Mouse (Mus musculus): ENCODE results near the gene Kank2. TPM values are rescaled to one million over a fixed set of nuclear protein-coding genes. Genes with fewer than 3 reads are reported as not detected.
"Not testable (repeated sequence)": the region's sequence is repeated elsewhere in the genome, so short reads cannot be mapped to it uniquely, and the experiment has no call there.

Kank2 gene
- polyA plus RNA-seq, 1 experiment from 2014 or later, result 18.7 TPM

- Histone ChIP-seq H3K27me3 (ENCODE audit: insufficient read depth, low read length) (no peaks in the 10 kb centered on the region), H3K9me3 (ENCODE audit: low read length) (no peaks in the 10 kb centered on the region), H3K4me1 (ENCODE audit: insufficient read depth, low read length) (peaks cover 47% of the 10 kb centered on the region), H3K9ac (replicated peaks; ENCODE audit: low read length) (peak overlapping the region; percentile 25; the same call in 1 of the 2 replicates), H3K4me3 (ENCODE audit: low read length) (no peak overlapping the region), H3K27ac (ENCODE audit: low read length) (peak overlapping the region; percentile 6; the same call in 1 of the 2 replicates), H3K36me3 (ENCODE audit: insufficient read depth, low read length) (peaks cover 40% of the 10 kb centered on the region), H3K4me2 (replicated peaks; ENCODE audit: low read depth, low read length) (peak overlapping the region; percentile 0; the same call in 1 of the 2 replicates)
- no peak; the same call in 1 of the 2 replicates for ATAC-seq (ENCODE audit: low FRiP score, low TSS enrichment)
- WGBS, result 78% methylated on average over 8 of the region's 8 CpGs
These were observed 6.7 kb downstream of the Kank2 start for GRCm38 (mm10) chr9:21791861-21792260.

GRCm38 (mm10) chr9:21788234-21788633 lies 10.3 kb downstream of the Kank2 start:
- Histone ChIP-seq H3K36me3 (ENCODE audit: insufficient read depth, low read length) (peaks cover 21% of the 10 kb centered on the region), H3K27me3 (ENCODE audit: insufficient read depth, low read length) (no peaks in the 10 kb centered on the region), H3K4me3 (ENCODE audit: low read length) (no peak overlapping the region), H3K9me3 (ENCODE audit: low read length) (no peaks in the 10 kb centered on the region), H3K27ac (ENCODE audit: low read length) (peak overlapping the region; percentile 15; the same call in 1 of the 2 replicates), H3K4me1 (ENCODE audit: insufficient read depth, low read length) (peaks cover 33% of the 10 kb centered on the region), H3K4me2 (replicated peaks; ENCODE audit: low read depth, low read length) (no peak overlapping the region), H3K9ac (replicated peaks; ENCODE audit: low read length) (no peak overlapping the region)
- 61% methylated on average over 9 of the region's 9 CpGs for WGBS
- ATAC-seq (ENCODE audit: low FRiP score, low TSS enrichment), result no peak

GRCm38 (mm10) chr9:21787654-21788053 lies 10.9 kb downstream of the Kank2 start:
- Histone ChIP-seq H3K36me3 (ENCODE audit: insufficient read depth, low read length) (peaks cover 16% of the 10 kb centered on the region), H3K4me3 (ENCODE audit: low read length) (no peak overlapping the region), H3K27ac (ENCODE audit: low read length) (0 out of 2 replicates have a peak overlapping the region, but pooled peaks have one; percentile 40), H3K9me3 (ENCODE audit: low read length) (no peaks in the 10 kb centered on the region), H3K4me1 (ENCODE audit: insufficient read depth, low read length) (peaks cover 27% of the 10 kb centered on the region), H3K9ac (replicated peaks; ENCODE audit: low read length) (no peak overlapping the region), H3K4me2 (replicated peaks; ENCODE audit: low read depth, low read length) (no peak overlapping the region), H3K27me3 (ENCODE audit: insufficient read depth, low read length) (no peaks in the 10 kb centered on the region)
- 58% methylated on average over 5 of the region's 5 CpGs for WGBS
- no peak for ATAC-seq (ENCODE audit: low FRiP score, low TSS enrichment)

GRCm38 (mm10) chr9:21786906-21787305 lies 11.6 kb downstream of the Kank2 start:
- peaks cover 25% of the 10 kb centered on the region for H3K4me1 ChIP-seq (ENCODE audit: insufficient read depth, low read length)
- peak; percentile 60; the same call in 1 of the 2 replicates for ATAC-seq (ENCODE audit: low FRiP score, low TSS enrichment)
- H3K4me2 ChIP-seq (replicated peaks; ENCODE audit: low read depth, low read length), result 0 out of 2 replicates have a peak overlapping the region, but pooled peaks have one; percentile 14
- peaks cover 15% of the 10 kb centered on the region for H3K36me3 ChIP-seq (ENCODE audit: insufficient read depth, low read length)
- no peaks in the 10 kb centered on the region for H3K9me3 ChIP-seq (ENCODE audit: low read length)
- 9% methylated on average over 6 of the region's 6 CpGs for WGBS
- H3K27me3 ChIP-seq (ENCODE audit: insufficient read depth, low read length), result no peaks in the 10 kb centered on the region
- no peak overlapping the region for H3K4me3 ChIP-seq (ENCODE audit: low read length)
- H3K27ac ChIP-seq (ENCODE audit: low read length), result 0 out of 2 replicates have a peak overlapping the region, but pooled peaks have one; percentile 40
- H3K9ac ChIP-seq (replicated peaks; ENCODE audit: low read length), result no peak overlapping the region; the same call in 1 of the 2 replicates

GRCm38 (mm10) chr9:21786309-21786708 lies 12.2 kb downstream of the Kank2 start:
- WGBS, result 90% methylated on average over 1 of the region's 2 CpGs
- H3K9ac ChIP-seq (replicated peaks; ENCODE audit: low read length); H3K9me3 ChIP-seq (ENCODE audit: low read length); H3K27me3 ChIP-seq (ENCODE audit: insufficient read depth, low read length); H3K4me3 ChIP-seq (ENCODE audit: low read length); ATAC-seq (ENCODE audit: low FRiP score, low TSS enrichment); H3K27ac ChIP-seq (ENCODE audit: low read length); H3K4me2 ChIP-seq (replicated peaks; ENCODE audit: low read depth, low read length): not testable (repeated sequence)
- Histone ChIP-seq H3K36me3 (ENCODE audit: insufficient read depth, low read length) (peaks cover 21% of the 10 kb centered on the region), H3K4me1 (ENCODE audit: insufficient read depth, low read length) (peaks cover 19% of the 10 kb centered on the region)

- Histone ChIP-seq H3K27ac (ENCODE audit: low read length) (no peak overlapping the region), H3K36me3 (ENCODE audit: insufficient read depth, low read length) (peaks cover 29% of the 10 kb centered on the region)
- 78% methylated on average over 7 of the region's 7 CpGs for WGBS
These were observed 13.8 kb downstream of the Kank2 start for GRCm38 (mm10) chr9:21784517-21785307.

GRCm38 (mm10) chr9:21781657-21782468 lies 16.7 kb downstream of the Kank2 start:
- 0 out of 2 replicates have a peak, but pooled peaks cover 2% of the 10 kb centered on the region for H3K9me3 ChIP-seq (ENCODE audit: low read length)
- H3K27ac ChIP-seq (ENCODE audit: low read length), result no peak overlapping the region
- peak; percentile 63; the same call in 1 of the 2 replicates for ATAC-seq (ENCODE audit: low FRiP score, low TSS enrichment)
- H3K4me2 ChIP-seq (replicated peaks; ENCODE audit: low read depth, low read length), result no peak overlapping the region
- H3K4me1 ChIP-seq (ENCODE audit: insufficient read depth, low read length), result 0 out of 2 replicates have a peak, but pooled peaks cover 6% of the 10 kb centered on the region
- H3K36me3 ChIP-seq (ENCODE audit: insufficient read depth, low read length), result peaks cover 49% of the 10 kb centered on the region
- H3K27me3 ChIP-seq (ENCODE audit: insufficient read depth, low read length), result no peaks in the 10 kb centered on the region
- 62% methylated on average over 15 of the region's 15 CpGs for WGBS
- no peak overlapping the region for H3K9ac ChIP-seq (replicated peaks; ENCODE audit: low read length)
- H3K4me3 ChIP-seq (ENCODE audit: low read length), result no peak overlapping the region

More at GRCm38 (mm10) chr9:21784517-21785307, 13.8 kb downstream of the Kank2 start:
- no peak for ATAC-seq (ENCODE audit: low FRiP score, low TSS enrichment)
- H3K4me1 ChIP-seq (ENCODE audit: insufficient read depth, low read length), result peaks cover 19% of the 10 kb centered on the region
- no peaks in the 10 kb centered on the region for H3K27me3 ChIP-seq (ENCODE audit: insufficient read depth, low read length)
- H3K9me3 ChIP-seq (ENCODE audit: low read length), result no peaks in the 10 kb centered on the region
- no peak overlapping the region for H3K4me2 ChIP-seq (replicated peaks; ENCODE audit: low read depth, low read length)
- H3K4me3 ChIP-seq (ENCODE audit: low read length), result no peak overlapping the region
- H3K9ac ChIP-seq (replicated peaks; ENCODE audit: low read length), result no peak overlapping the region

GRCm38 (mm10) chr9:21777726-21778125 lies 20.8 kb downstream of the Kank2 start:
- no peak overlapping the region for H3K4me2 ChIP-seq (replicated peaks; ENCODE audit: low read depth, low read length)
- ATAC-seq (ENCODE audit: low FRiP score, low TSS enrichment), result no peak
- WGBS, result 92% methylated on average over 3 of the region's 3 CpGs
- H3K36me3 ChIP-seq (ENCODE audit: insufficient read depth, low read length), result peaks cover 77% of the 10 kb centered on the region
- H3K4me1 ChIP-seq (ENCODE audit: insufficient read depth, low read length), result 0 out of 2 replicates have a peak, but pooled peaks cover 6% of the 10 kb centered on the region
- no peak overlapping the region for H3K27ac ChIP-seq (ENCODE audit: low read length)
- H3K4me3 ChIP-seq (ENCODE audit: low read length), result no peak overlapping the region
- H3K9me3 ChIP-seq (ENCODE audit: low read length), result 0 out of 2 replicates have a peak, but pooled peaks cover 2% of the 10 kb centered on the region
- no peaks in the 10 kb centered on the region for H3K27me3 ChIP-seq (ENCODE audit: insufficient read depth, low read length)
- no peak overlapping the region for H3K9ac ChIP-seq (replicated peaks; ENCODE audit: low read length)

- Histone ChIP-seq H3K4me1 (ENCODE audit: insufficient read depth, low read length) (no peaks in the 10 kb centered on the region), H3K9me3 (ENCODE audit: low read length) (0 out of 2 replicates have a peak, but pooled peaks cover 2% of the 10 kb centered on the region), H3K27ac (ENCODE audit: low read length) (no peak overlapping the region), H3K36me3 (ENCODE audit: insufficient read depth, low read length) (peaks cover 81% of the 10 kb centered on the region), H3K4me2 (replicated peaks; ENCODE audit: low read depth, low read length) (no peak overlapping the region), H3K4me3 (ENCODE audit: low read length) (no peak overlapping the region), H3K9ac (replicated peaks; ENCODE audit: low read length) (no peak overlapping the region), H3K27me3 (ENCODE audit: insufficient read depth, low read length) (no peaks in the 10 kb centered on the region)
- no peak for ATAC-seq (ENCODE audit: low FRiP score, low TSS enrichment)
- whole genome bisulfite sequencing, result 90% methylated on average over 16 of the region's 16 CpGs
These were observed 24.2 kb downstream of the Kank2 start for GRCm38 (mm10) chr9:21774353-21774752.

All from kidney, embryonic 16.5 days (tissue).